Comparison of ENCODE assay signal across 15 mouse cellular contexts in genomic region chr17:12211890-12212289, GRCm38 (mm10).
"Had no signal": no experiment of that assay in that cellular context is flagged by ENCODE, and none has a peak within 500 bp of the region (broad histone marks: within the 10 kb centered on the region; RNA-seq: fewer than 3 reads in every experiment).

No protein-coding gene starts in this region.

- H3K27me3 ChIP-seq: limb, embryonic 13.5 days had no signal

- H3K9ac ChIP-seq: limb, embryonic 13.5 days had no signal

- H3K27ac ChIP-seq: limb, embryonic 10.5 days; limb, embryonic 13.5 days; stomach, postnatal 0 days had no signal

- ATAC-seq: intestine, embryonic 16.5 days had no signal

- H3K9me3 ChIP-seq: limb, embryonic 10.5 days; limb, embryonic 13.5 days had no signal

- H3K4me2 ChIP-seq: limb, embryonic 13.5 days; midbrain, embryonic 11.5 days had no signal

- H3K4me3 ChIP-seq: limb, embryonic 10.5 days; limb, embryonic 13.5 days had no signal

- DNase-seq: kidney, adult 18-20 months; kidney, adult 9 months; kidney, postnatal 14 days; kidney, postnatal 4 days; lung, adult 2 months; lung, postnatal 14 days; lung, postnatal 4 days; thymus, adult 2 months; thymus, postnatal 14 days; thymus, postnatal 4 days had no signal
